8 mouse cellular contexts compared by ENCODE assay signal in the genomic region with DNA sequence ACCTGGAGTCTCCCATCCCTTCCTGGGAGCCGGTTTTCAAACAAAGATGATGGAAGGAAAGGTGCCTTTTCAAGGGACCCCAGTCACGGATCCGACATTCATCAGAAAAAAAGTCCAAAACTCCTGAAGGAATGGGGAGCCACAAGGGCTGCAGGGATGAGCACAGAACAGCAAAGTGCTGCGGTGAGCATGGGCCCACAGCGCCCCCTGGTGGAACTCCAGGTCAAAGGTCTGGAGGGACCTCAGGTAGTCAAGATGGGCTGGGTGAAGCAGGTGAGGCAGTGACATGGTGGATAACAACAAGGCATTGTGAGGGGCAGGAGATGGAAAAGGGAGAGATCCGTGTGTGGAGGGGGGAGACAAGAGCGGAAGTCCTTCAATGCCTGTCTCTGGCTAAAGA. TPM values are rescaled to one million over a fixed set of nuclear protein-coding genes. Genes with fewer than 3 reads are reported as not detected.
A peak's percentile ranks its signal among the peaks of the same experiment; 100 is the strongest.
DNase-seq lines count a peak whose midpoint lies in the region; ATAC-seq and TF ChIP-seq lines count a peak whose summit lies in the region.

No protein-coding gene starts in this region.

- H3K4me3 ChIP-seq in ES-Bruce4 (ENCODE audit: low read depth, low read length) = no peak overlapping the region
- no peak overlapping the region for H3K4me3 ChIP-seq in embryonic facial prominence, embryonic 11.5 days (ENCODE audit: low read depth, low read length)

- H3K9ac ChIP-seq in ES-Bruce4 (ENCODE audit: low read depth, poor library complexity, severe bottlenecking) = no peak overlapping the region
- H3K9ac ChIP-seq in embryonic facial prominence, embryonic 11.5 days (replicated peaks; ENCODE audit: low read length) = no peak overlapping the region

- no peaks in the 10 kb centered on the region for H3K27me3 ChIP-seq in ES-Bruce4 (ENCODE audit: control insufficient read depth, insufficient read depth, low read length, poor library complexity, severe bottlenecking)
- H3K27me3 ChIP-seq in embryonic facial prominence, embryonic 11.5 days (ENCODE audit: control insufficient read depth, insufficient read depth, low read length) = no peaks in the 10 kb centered on the region

- TF ChIP-seq POLR2A in ES-Bruce4 (IDR thresholded peaks at IDR 0.05; ENCODE audit: insufficient read depth, low read length) = no peak

- 6% methylated on average over 7 of the region's 7 CpGs for WGBS in embryonic facial prominence, embryonic 11.5 days

- H3K9me3 ChIP-seq in ES-Bruce4 (replicated peaks; ENCODE audit: control insufficient read depth, insufficient read depth, low read length, poor library complexity, severe bottlenecking) = no peaks in the 10 kb centered on the region
- H3K9me3 ChIP-seq in embryonic facial prominence, embryonic 11.5 days (replicated peaks; ENCODE audit: control insufficient read depth, low read length) = no peaks in the 10 kb centered on the region

- H3K27ac ChIP-seq in ES-Bruce4 (ENCODE audit: insufficient read depth, low read length) = no peak overlapping the region
- H3K27ac ChIP-seq in embryonic facial prominence, embryonic 11.5 days (replicated peaks; ENCODE audit: low read depth, low read length) = no peak overlapping the region

- TF ChIP-seq EP300 in ES-Bruce4 (IDR thresholded peaks at IDR 0.05; ENCODE audit: insufficient read depth, low read depth, low read length) = no peak

- ATAC-seq in embryonic facial prominence, embryonic 11.5 days (replicated peaks; ENCODE audit: insufficient number of reproducible peaks, low FRiP score, low TSS enrichment, low read depth) = no peak

- peak; percentile 65 to 70 for DNase-seq in adrenal gland, postnatal 4 days (ENCODE audit: low spot score in 2 of 2)
- peak; percentile 79 for DNase-seq in embryonic facial prominence, embryonic 11.5 days (ENCODE audit: low spot score)
- DNase-seq in heart, postnatal 14 days = peak; percentile 85 to 89
- DNase-seq in layer of hippocampus, adult 8-10 months (ENCODE audit: low spot score in 2 of 2) = peak; percentile 33 to 64
- DNase-seq in lung, postnatal 25 days (ENCODE audit: low spot score) = peak; percentile 76
- DNase-seq in right cerebral cortex, adult 2 months (ENCODE audit: low spot score in 2 of 2) = peak; percentile 80 to 83
- peak; percentile 76 for DNase-seq in urinary bladder, adult 2 months (ENCODE audit: low spot score)

- TF ChIP-seq CTCF in ES-Bruce4 (IDR thresholded peaks at IDR 0.05; ENCODE audit: low read depth, low read length) = peak; percentile 98

- H3K36me3 ChIP-seq in ES-Bruce4 (ENCODE audit: control insufficient read depth, insufficient read depth, low read length, poor library complexity, severe bottlenecking) = no peaks in the 10 kb centered on the region
- H3K36me3 ChIP-seq in embryonic facial prominence, embryonic 11.5 days (replicated peaks; ENCODE audit: control insufficient read depth, insufficient read depth, low read depth, low read length) = no peaks in the 10 kb centered on the region

- no peaks in the 10 kb centered on the region for H3K4me1 ChIP-seq in ES-Bruce4 (ENCODE audit: control insufficient read depth, insufficient read depth, low read length)
- H3K4me1 ChIP-seq in embryonic facial prominence, embryonic 11.5 days (ENCODE audit: control insufficient read depth, insufficient read depth, low read length) = no peaks in the 10 kb centered on the region

- no peak overlapping the region for H3K4me2 ChIP-seq in embryonic facial prominence, embryonic 11.5 days (ENCODE audit: low read depth, low read length)

- intact Hi-C loops in heart, postnatal 14 days (cut with DNase I) = loop anchor here (1.0 to 10.0 kb wide), 5 partner anchors 57 to 599 kb away; a partner anchor contains a TSS

RNA-seq across cellular contexts. Expression of a gene that starts 24.9 kb away (rescaled TPM):
- 0.34 and 0.38 TPM in 2 replicates for polyA plus RNA-seq in ES-Bruce4 (2011; ENCODE audit: insufficient read depth, insufficient read length, low read depth, missing spikeins)
- 1 to 10 TPM; 5.1 to 6.1 TPM for total RNA-seq in adrenal gland, postnatal 4 days (2021)
- 1.00 and 1.4 TPM in 2 replicates for polyA plus RNA-seq in embryonic facial prominence, embryonic 11.5 days (2014; fragmentation: Nextera tagmentation; extraction: Ambion mirVana)
- total RNA-seq in heart, postnatal 14 days (2021) = 1 to 10 TPM; 7.0 to 7.4 TPM
- 1 to 10 TPM; 3.3 to 5.3 (median 4.5) TPM for total RNA-seq in layer of hippocampus, adult 8-10 months (2022)
- 1.9 and 2.5 TPM in 2 replicates for polyA plus RNA-seq in urinary bladder, adult 2 months (2012; rRNA removed)

RNA-seq across cellular contexts. Expression of a gene that starts 53.8 kb away (rescaled TPM):
- polyA plus RNA-seq in ES-Bruce4 (2011; ENCODE audit: insufficient read depth, insufficient read length, low read depth, missing spikeins) = not detected in 2 replicates
- total RNA-seq in adrenal gland, postnatal 4 days (2021) = not detected
- polyA plus RNA-seq in embryonic facial prominence, embryonic 11.5 days (2014; fragmentation: Nextera tagmentation; extraction: Ambion mirVana) = not detected in 2 replicates
- total RNA-seq in heart, postnatal 14 days (2021) = not detected
- not detected for total RNA-seq in layer of hippocampus, adult 8-10 months (2022)
- not detected in 2 replicates for polyA plus RNA-seq in urinary bladder, adult 2 months (2012; rRNA removed)

RNA-seq across cellular contexts. Expression of a gene that starts 57.9 kb away (rescaled TPM):
- polyA plus RNA-seq in ES-Bruce4 (2011; ENCODE audit: insufficient read depth, insufficient read length, low read depth, missing spikeins) = 18.4 and 23.2 TPM in 2 replicates
- total RNA-seq in adrenal gland, postnatal 4 days (2021) = 10 to 100 TPM; 58.1 to 65.3 TPM
- 2.2 and 4.3 TPM in 2 replicates for polyA plus RNA-seq in embryonic facial prominence, embryonic 11.5 days (2014; fragmentation: Nextera tagmentation; extraction: Ambion mirVana)
- 100 to 1,000 TPM; 181 to 209 TPM for total RNA-seq in heart, postnatal 14 days (2021)
- total RNA-seq in layer of hippocampus, adult 8-10 months (2022) = 10 to 100 TPM in 3 of 4 experiments, 1 to 10 TPM in 1; 9.1 to 14.2 (median 12.7) TPM
- 218 and 272 TPM in 2 replicates for polyA plus RNA-seq in urinary bladder, adult 2 months (2012; rRNA removed)
